In the genomic region with DNA sequence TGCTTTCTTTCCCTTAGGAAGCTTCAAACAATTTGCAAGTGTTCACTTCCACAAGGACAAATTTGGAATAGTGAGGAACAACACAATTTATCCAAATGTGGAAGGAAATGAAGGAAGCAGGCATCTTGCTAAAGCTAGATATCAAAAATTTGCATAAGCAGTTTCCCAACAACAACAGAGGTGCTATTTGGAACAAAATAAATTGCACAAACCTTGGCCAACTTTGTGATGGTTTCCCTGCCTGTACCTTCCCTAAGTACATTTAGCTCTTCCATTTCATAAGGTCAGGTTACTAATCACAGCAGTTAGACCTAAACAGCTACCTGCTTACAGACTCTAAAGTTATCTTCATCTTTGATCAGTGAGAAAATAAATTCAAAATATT, we compare ENCODE assay signal across 16 mouse cellular contexts. TPM values are rescaled to one million over a fixed set of nuclear protein-coding genes. Genes with fewer than 3 reads are reported as not detected.
DNase-seq lines count a peak whose midpoint lies in the region; ATAC-seq and TF ChIP-seq lines count a peak whose summit lies in the region.
"Had no signal": no experiment of that assay in that cellular context is flagged by ENCODE, and none has a peak within 500 bp of the region (broad histone marks: within the 10 kb centered on the region; RNA-seq: fewer than 3 reads in every experiment).

No protein-coding gene starts in this region.

- peaks cover 5% of the 10 kb centered on the region for H3K4me1 ChIP-seq in heart, adult 2 months (ENCODE audit: control insufficient read depth, insufficient read depth, low read length)
- H3K4me1 ChIP-seq in heart, embryonic 15.5 days (replicated peaks), result peaks cover 43% of the 10 kb centered on the region
- peaks cover 49% of the 10 kb centered on the region for H3K4me1 ChIP-seq in heart, embryonic 12.5 days (replicated peaks)
- H3K4me1 ChIP-seq in kidney, postnatal 0 days (replicated peaks; ENCODE audit: insufficient read depth, low read length), result no peaks in the 10 kb centered on the region
- H3K4me1 ChIP-seq in small intestine, adult 2 months (ENCODE audit: control insufficient read depth, insufficient read depth, insufficient read length, low read length), result peaks cover 9% of the 10 kb centered on the region; the same call in 1 of the 2 replicates
- H3K4me1 ChIP-seq: embryonic facial prominence, embryonic 12.5 days; forebrain, embryonic 15.5 days; hindbrain, embryonic 15.5 days had no signal

- no peak for DNase-seq in heart, adult 2 months
- DNase-seq in heart, postnatal 25 days (ENCODE audit: low spot score), result no peak
- no peak for DNase-seq in kidney, postnatal 0 days (ENCODE audit: low spot score)
- no peak for DNase-seq in kidney, adult 8-10 months
- DNase-seq: adrenal gland, postnatal 10 days; cerebellum, adult 11 months; cerebellum, adult 8-10 months; cerebellum, postnatal 14 days; gastrocnemius, postnatal 10 days; heart, postnatal 10 days had no signal

- intact Hi-C loops in heart, adult 2 months (cut with DNase I), result loop anchor here (10.0 kb wide), 1 partner anchor 357 kb away; no protein-coding TSS in a partner anchor
- intact Hi-C loops in heart, postnatal 25 days (cut with DNase I), result no loop called here

- peaks cover 37% of the 10 kb centered on the region for H3K36me3 ChIP-seq in heart, adult 2 months (ENCODE audit: control insufficient read depth, insufficient read depth, low read length)
- H3K36me3 ChIP-seq in heart, embryonic 15.5 days, result no peaks in the 10 kb centered on the region
- no peaks in the 10 kb centered on the region; the same call in 1 of the 2 replicates for H3K36me3 ChIP-seq in heart, embryonic 12.5 days
- H3K36me3 ChIP-seq in kidney, postnatal 0 days (ENCODE audit: insufficient read depth, low read length), result no peaks in the 10 kb centered on the region
- H3K36me3 ChIP-seq in small intestine, adult 2 months (ENCODE audit: control insufficient read depth, insufficient read depth, low read length), result peaks cover 4% of the 10 kb centered on the region
- H3K36me3 ChIP-seq: embryonic facial prominence, embryonic 12.5 days; forebrain, embryonic 15.5 days; hindbrain, embryonic 15.5 days had no signal

- no peak overlapping the region for H3K4me3 ChIP-seq in heart, adult 2 months
- no peak overlapping the region for H3K4me3 ChIP-seq in heart, embryonic 15.5 days
- no peak overlapping the region for H3K4me3 ChIP-seq in heart, embryonic 12.5 days
- no peak overlapping the region for H3K4me3 ChIP-seq in kidney, postnatal 0 days (replicated peaks; ENCODE audit: low read depth, low read length)
- H3K4me3 ChIP-seq in small intestine, adult 2 months (ENCODE audit: low read depth, low read length), result no peak overlapping the region
- H3K4me3 ChIP-seq: embryonic facial prominence, embryonic 12.5 days; forebrain, embryonic 15.5 days; hindbrain, embryonic 15.5 days had no signal

- H3K9ac ChIP-seq in heart, adult 2 months (ENCODE audit: low read depth, low read length), result no peak overlapping the region
- no peak overlapping the region for H3K9ac ChIP-seq in heart, embryonic 15.5 days
- H3K9ac ChIP-seq in heart, embryonic 12.5 days, result no peak overlapping the region
- H3K9ac ChIP-seq in kidney, postnatal 0 days (ENCODE audit: low read depth, low read length), result no peak overlapping the region
- H3K9ac ChIP-seq: embryonic facial prominence, embryonic 12.5 days; forebrain, embryonic 15.5 days; hindbrain, embryonic 15.5 days had no signal

- H3K4me2 ChIP-seq in heart, embryonic 15.5 days, result no peak overlapping the region
- H3K4me2 ChIP-seq in heart, embryonic 12.5 days, result no peak overlapping the region
- H3K4me2 ChIP-seq in kidney, postnatal 0 days (ENCODE audit: low read length), result no peak overlapping the region
- H3K4me2 ChIP-seq: embryonic facial prominence, embryonic 12.5 days; forebrain, embryonic 15.5 days; hindbrain, embryonic 15.5 days had no signal

- no peak for TF ChIP-seq CTCF in heart, adult 2 months (IDR thresholded peaks at IDR 0.05)
- no peak for TF ChIP-seq CTCF in kidney, postnatal 0 days (IDR thresholded peaks at IDR 0.05; ENCODE audit: low read depth)
- TF ChIP-seq CTCF in small intestine, adult 2 months (IDR thresholded peaks at IDR 0.05; ENCODE audit: extremely low read depth, insufficient read length, insufficient replicate concordance, low read depth, low read length), result no peak

- H3K9me3 ChIP-seq in heart, embryonic 15.5 days (replicated peaks), result no peaks in the 10 kb centered on the region
- no peaks in the 10 kb centered on the region for H3K9me3 ChIP-seq in heart, embryonic 12.5 days (replicated peaks)
- no peaks in the 10 kb centered on the region for H3K9me3 ChIP-seq in kidney, postnatal 0 days (replicated peaks; ENCODE audit: low read length)
- H3K9me3 ChIP-seq: embryonic facial prominence, embryonic 12.5 days; forebrain, embryonic 15.5 days; hindbrain, embryonic 15.5 days had no signal

- H3K27ac ChIP-seq in heart, adult 2 months, result peak overlapping the region; percentile 63
- H3K27ac ChIP-seq in heart, embryonic 15.5 days, result peak overlapping the region; percentile 65
- no peak overlapping the region for H3K27ac ChIP-seq in heart, embryonic 12.5 days (ENCODE audit: poor library complexity, severe bottlenecking)
- H3K27ac ChIP-seq in kidney, postnatal 0 days, result 0 out of 2 replicates have a peak overlapping the region, but pooled peaks have one; percentile 8
- H3K27ac ChIP-seq in small intestine, adult 2 months (ENCODE audit: insufficient read depth, low read depth, low read length), result peak overlapping the region; percentile 51; the same call in 1 of the 2 replicates
- H3K27ac ChIP-seq: embryonic facial prominence, embryonic 12.5 days; forebrain, embryonic 15.5 days; hindbrain, embryonic 15.5 days had no signal

- TF ChIP-seq POLR2A in heart, adult 2 months (IDR thresholded peaks at IDR 0.05; ENCODE audit: insufficient read depth, low read depth, low read length), result no peak
- TF ChIP-seq POLR2A in small intestine, adult 2 months (IDR thresholded peaks at IDR 0.05; ENCODE audit: low read depth, low read length), result no peak

- no peaks in the 10 kb centered on the region for H3K27me3 ChIP-seq in heart, adult 2 months (ENCODE audit: control insufficient read depth, insufficient read depth, low read length)
- H3K27me3 ChIP-seq in heart, embryonic 15.5 days, result no peaks in the 10 kb centered on the region
- no peaks in the 10 kb centered on the region for H3K27me3 ChIP-seq in heart, embryonic 12.5 days (replicated peaks)
- H3K27me3 ChIP-seq in kidney, postnatal 0 days (ENCODE audit: insufficient read depth, low read length), result no peaks in the 10 kb centered on the region
- H3K27me3 ChIP-seq in small intestine, adult 2 months (ENCODE audit: control insufficient read depth, insufficient read depth, low read length), result no peaks in the 10 kb centered on the region
- H3K27me3 ChIP-seq: embryonic facial prominence, embryonic 12.5 days; forebrain, embryonic 15.5 days; hindbrain, embryonic 15.5 days had no signal

- TF ChIP-seq EP300 in heart, adult 2 months (IDR thresholded peaks at IDR 0.05; ENCODE audit: insufficient read depth, low read depth, low read length), result no peak

- H3K79me2 ChIP-seq in heart, adult 2 months (replicated peaks; ENCODE audit: control insufficient read depth, insufficient read depth, low read length), result no peaks in the 10 kb centered on the region; the same call in 1 of the 2 replicates

- no peak for ATAC-seq in heart, embryonic 15.5 days (replicated peaks; ENCODE audit: insufficient number of reproducible peaks, insufficient read depth, low FRiP score, low read depth)
- ATAC-seq in heart, embryonic 12.5 days (ENCODE audit: insufficient number of reproducible peaks, low FRiP score), result no peak
- ATAC-seq in kidney, postnatal 0 days (replicated peaks; ENCODE audit: low FRiP score, low read depth), result no peak
- ATAC-seq: forebrain, embryonic 15.5 days had no signal

RNA-seq across cellular contexts. Expression of a gene that starts 29.9 kb away (rescaled TPM):
- 100 to 1,000 TPM; 129 to 146 TPM for total RNA-seq in heart, adult 2 months (2021)
- 27.9 and 46.5 TPM in 2 replicates for polyA plus RNA-seq in heart, adult 2 months (2012; rRNA removed)
- total RNA-seq in heart, postnatal 25 days (2021), result 100 to 1,000 TPM; 132 to 133 TPM
- polyA plus RNA-seq in heart, embryonic 15.5 days (2015; fragmentation: Nextera tagmentation; extraction: Ambion mirVana), result 57.1 and 66.0 TPM in 2 replicates
- 51.5 and 53.5 TPM in 2 replicates for polyA plus RNA-seq in heart, embryonic 12.5 days (2016; fragmentation: Nextera tagmentation; extraction: Ambion mirVana)
- polyA plus RNA-seq in kidney, postnatal 0 days (2015; fragmentation: Nextera tagmentation; extraction: Ambion mirVana), result 30.1 and 32.1 TPM in 2 replicates
- polyA plus RNA-seq in small intestine, adult 2 months (2012; rRNA removed), result 2.1 and 9.0 TPM in 2 replicates
